Mouse (Mus musculus) testis, adult 2 months (tissue): ENCODE measurements around the gene Rex1bd.

ENCODE experiments used
- CTCF ChIP-seq: fragments of 200-500 bp; IDR thresholded peaks from 2 replicates; pipeline ENCODE4 v1.5.1; 2012; ENCODE audit warnings: low read depth, mild to moderate bottlenecking, inconsistent platforms, low read length, moderate library complexity; ENCODE audit not compliant: control insufficient read depth, insufficient read depth, insufficient replicate concordance
- POLR2A ChIP-seq: fragments of 200-500 bp; IDR thresholded peaks from 2 replicates; pipeline ENCODE4 v1.6.1; 2012; ENCODE audit warnings: low read depth, mild to moderate bottlenecking, inconsistent platforms, low read length, moderate library complexity; ENCODE audit not compliant: control insufficient read depth

DNA sequence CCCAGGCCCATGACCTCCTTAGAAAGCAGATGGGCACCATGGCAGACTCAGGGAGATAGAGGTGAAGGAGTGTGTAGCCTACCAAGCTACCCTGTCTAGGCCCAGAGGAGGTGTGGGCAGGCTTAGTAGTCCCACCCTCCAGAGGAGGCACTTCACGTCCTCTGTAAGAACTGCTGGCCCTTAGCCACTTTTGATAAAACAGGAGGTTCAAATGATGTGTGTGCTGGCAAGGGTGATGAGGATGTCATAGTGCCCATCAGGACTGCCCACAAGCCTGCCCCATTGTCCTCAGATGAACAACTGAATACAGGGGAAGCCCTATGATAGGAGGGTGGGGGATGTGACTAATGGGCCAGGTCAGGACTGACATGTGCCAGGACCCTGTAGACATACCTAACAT, 46.3 kb upstream of the Rex1bd start:
- no peak for TF ChIP-seq CTCF
- TF ChIP-seq POLR2A: no peak
